Mouse (Mus musculus) small intestine, adult 2 months (tissue): ENCODE measurements around the gene Flvcr1. TPM values are rescaled to one million over a fixed set of nuclear protein-coding genes. Genes with fewer than 3 reads are reported as not detected.

Experiments used
- H3K27ac ChIP-seq: fragments of 200-500 bp; 2 replicates; pipeline ENCODE4 v1.5.1; 2012; ENCODE audit warnings: low read depth, low read length, control low read depth, inconsistent platforms; ENCODE audit not compliant: insufficient read depth
- H3K27me3 ChIP-seq: fragments of 200-500 bp; 2 replicates; pipeline ENCODE4 v1.6.1; 2012; ENCODE audit warnings: mild to moderate bottlenecking, moderate library complexity, low read length, inconsistent platforms; ENCODE audit not compliant: control insufficient read depth, insufficient read depth
- H3K36me3 ChIP-seq: fragments of 200-500 bp; 2 replicates; pipeline ENCODE4 v1.6.1; 2012; ENCODE audit warnings: mild to moderate bottlenecking, low read length, control low read depth, inconsistent platforms; ENCODE audit not compliant: control insufficient read depth, insufficient read depth
- H3K4me1 ChIP-seq: fragments of 200-500 bp; 2 replicates; pipeline ENCODE4 v1.6.1; 2012; ENCODE audit warnings: low read length, inconsistent platforms, mixed read lengths; ENCODE audit not compliant: control insufficient read depth, insufficient read depth, insufficient read length
- H3K4me3 ChIP-seq: fragments of 200-500 bp; 2 replicates; pipeline ENCODE4 v1.5.1; 2012; ENCODE audit warnings: low read depth, mild to moderate bottlenecking, control low read depth, inconsistent platforms, low read length, moderate library complexity
- CTCF ChIP-seq: fragments of 200-500 bp; IDR thresholded peaks from 2 replicates; pipeline ENCODE4 v1.5.1; 2012; ENCODE audit warnings: low read depth, mild to moderate bottlenecking, control low read depth, inconsistent platforms, low read length, moderate library complexity, mixed read lengths; ENCODE audit not compliant: insufficient replicate concordance, insufficient read length; ENCODE audit errors: extremely low read depth
- POLR2A ChIP-seq: fragments of 200-500 bp; IDR thresholded peaks from 2 replicates; pipeline ENCODE4 v1.6.1; 2012; ENCODE audit warnings: low read depth, mild to moderate bottlenecking, control low read depth, inconsistent platforms, low read length, moderate library complexity
- WGBS: fragments of 180-500 bp; shearing (Covaris S2); methylation state at CpG from one replicate; pipeline ENCODE4 v1.1.7; 2018; 5-methylcytosine and 5-hydroxymethylcytosine counted together
- polyA plus RNA-seq: library from polyadenylated mRNA; depleted of rRNA; stranded (reverse); fragments of >200 nt; gene quantifications from 2 replicates; pipeline ENCODE4 v1.2.3, GENCODE M21; 2012

Gene Flvcr1
- polyA plus RNA-seq, 1 experiment = 86.3 TPM

DNA sequence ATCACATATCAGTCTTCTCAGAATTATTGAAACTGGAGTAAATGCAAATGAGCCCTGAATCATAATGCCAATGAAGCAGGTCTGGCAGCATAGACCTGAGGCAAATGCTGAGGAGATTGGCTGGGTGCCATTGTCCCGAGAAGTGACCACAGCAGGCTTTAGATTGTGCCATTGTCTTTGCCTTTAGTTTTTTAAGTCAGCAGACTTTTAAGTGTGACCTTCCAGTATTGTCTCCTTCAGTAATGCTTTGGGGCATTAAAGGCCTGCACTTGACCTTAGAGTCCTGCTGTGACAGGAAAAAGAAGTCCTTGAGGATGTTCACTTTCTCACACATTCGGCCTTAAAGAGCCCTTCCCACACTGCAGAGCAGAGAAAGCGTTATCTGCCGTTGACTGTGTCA, 44.3 kb upstream of the Flvcr1 start:
- peak overlapping the region; percentile 83 for H3K27ac ChIP-seq
- TF ChIP-seq POLR2A (no peak), CTCF (no peak)
- H3K27me3 ChIP-seq = no peaks in the 10 kb centered on the region
- peaks cover 15% of the 10 kb centered on the region for H3K4me1 ChIP-seq
- H3K36me3 ChIP-seq = peaks cover 2% of the 10 kb centered on the region; the same call in 1 of the 2 replicates
- no peak overlapping the region for H3K4me3 ChIP-seq
- 79% methylated on average over 4 of the region's 4 CpGs for WGBS

DNA sequence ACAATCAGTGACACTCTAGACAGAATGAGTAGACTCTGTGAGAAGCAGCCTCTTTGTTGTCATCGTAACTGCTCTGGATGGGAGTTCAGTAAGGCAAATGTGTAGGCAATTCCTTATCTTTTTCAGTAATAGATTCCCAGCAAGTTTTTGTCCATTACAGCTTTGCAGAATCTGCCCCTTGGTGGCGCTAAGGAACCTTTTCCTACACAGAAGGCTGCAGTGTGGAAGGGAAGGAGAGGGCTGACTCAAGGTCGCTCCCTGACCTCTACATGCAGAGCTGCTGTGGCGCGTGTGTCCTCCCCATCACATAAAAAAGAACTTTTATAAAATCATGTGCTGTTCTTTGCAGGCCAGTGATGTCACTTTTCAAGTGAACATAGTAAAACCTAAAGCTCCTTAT, 42.4 kb upstream of the Flvcr1 start:
- H3K27me3 ChIP-seq = no peaks in the 10 kb centered on the region
- H3K27ac ChIP-seq = no peak overlapping the region
- TF ChIP-seq POLR2A = no peak
- TF ChIP-seq CTCF = peak; percentile 32; the same call in 1 of the 2 replicates
- 82% methylated on average over 5 of the region's 5 CpGs for WGBS
- peaks cover 2% of the 10 kb centered on the region; the same call in 1 of the 2 replicates for H3K36me3 ChIP-seq
- peaks cover 13% of the 10 kb centered on the region for H3K4me1 ChIP-seq
- H3K4me3 ChIP-seq = no peak overlapping the region

DNA sequence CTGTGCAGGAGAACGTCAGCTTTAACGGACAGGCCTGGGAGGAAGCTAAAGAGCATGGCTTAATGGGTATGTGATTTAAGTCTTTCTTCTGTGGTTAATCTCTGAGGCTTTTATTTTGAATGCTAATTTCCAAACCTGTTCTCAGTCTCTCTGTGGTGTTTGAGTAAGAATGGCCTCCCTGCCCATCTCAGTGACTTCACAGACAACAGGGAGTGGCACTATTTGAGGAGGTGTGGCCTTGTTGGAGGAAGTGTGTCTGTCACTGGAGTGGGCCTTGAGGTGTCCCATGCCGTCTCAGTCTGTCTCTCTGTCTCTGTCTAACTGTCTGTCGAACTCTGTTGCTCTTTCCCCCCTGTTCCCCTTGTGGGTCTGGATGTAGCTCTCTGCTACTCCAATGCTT, 39.2 kb upstream of the Flvcr1 start:
- 74% methylated on average over 4 of the region's 4 CpGs for WGBS
- TF ChIP-seq CTCF (no peak), POLR2A (no peak)
- Histone ChIP-seq H3K4me3 (no peak overlapping the region), H3K36me3 (peaks cover 2% of the 10 kb centered on the region; the same call in 1 of the 2 replicates), H3K4me1 (no peaks in the 10 kb centered on the region), H3K27me3 (no peaks in the 10 kb centered on the region), H3K27ac (no peak overlapping the region)

DNA sequence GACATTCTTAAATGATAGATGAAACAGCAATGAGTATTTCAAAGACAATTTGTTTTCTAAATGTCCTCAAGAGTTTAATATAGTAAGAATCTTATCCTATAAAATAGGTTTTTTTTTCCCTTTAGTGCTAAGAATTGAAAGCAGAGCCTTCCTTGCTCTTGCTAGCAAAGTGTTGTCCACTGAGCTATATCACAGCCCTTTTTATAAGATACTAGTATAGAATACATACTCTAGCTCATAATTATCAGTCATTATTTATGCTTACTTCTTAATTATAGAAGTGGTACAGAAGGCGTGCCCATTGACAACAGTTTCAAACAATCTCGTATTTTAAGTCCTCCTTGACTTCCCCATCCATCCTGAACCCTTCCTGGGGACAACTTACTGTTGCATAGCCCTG, 38.6 kb upstream of the Flvcr1 start:
- Histone ChIP-seq H3K4me1 (no peaks in the 10 kb centered on the region), H3K27me3 (no peaks in the 10 kb centered on the region), H3K27ac (no peak overlapping the region), H3K4me3 (no peak overlapping the region), H3K36me3 (peaks cover 2% of the 10 kb centered on the region; the same call in 1 of the 2 replicates)
- WGBS = 92% methylated on average over 2 of the region's 2 CpGs
- TF ChIP-seq CTCF = no peak
- no peak for TF ChIP-seq POLR2A

DNA sequence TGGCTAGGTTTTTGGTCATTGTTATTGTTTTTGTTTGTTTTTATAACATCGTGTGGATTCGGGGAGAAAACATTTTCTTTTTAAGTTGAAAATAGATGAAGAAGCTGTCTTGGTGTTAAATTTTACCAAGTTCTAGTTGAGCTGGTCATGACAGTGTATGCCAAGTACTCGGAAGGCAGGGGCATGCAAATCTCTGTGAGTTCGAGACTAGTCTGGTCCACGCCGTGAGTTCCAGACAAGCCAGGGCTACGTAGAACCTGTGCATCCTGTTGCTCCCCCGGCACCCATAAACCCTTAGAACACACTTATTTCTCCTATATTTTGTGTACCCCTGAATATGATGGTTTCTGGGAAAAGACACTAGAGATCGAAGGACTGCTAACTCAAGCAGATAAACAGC, 37.7 kb upstream of the Flvcr1 start:
- H3K4me1 ChIP-seq = no peaks in the 10 kb centered on the region
- TF ChIP-seq CTCF (no peak), POLR2A (no peak)
- no peak overlapping the region for H3K27ac ChIP-seq
- H3K27me3 ChIP-seq = no peaks in the 10 kb centered on the region
- no peaks in the 10 kb centered on the region; the same call in 1 of the 2 replicates for H3K36me3 ChIP-seq
- H3K4me3 ChIP-seq = no peak overlapping the region
- WGBS = 52% methylated on average over 9 of the region's 9 CpGs

DNA sequence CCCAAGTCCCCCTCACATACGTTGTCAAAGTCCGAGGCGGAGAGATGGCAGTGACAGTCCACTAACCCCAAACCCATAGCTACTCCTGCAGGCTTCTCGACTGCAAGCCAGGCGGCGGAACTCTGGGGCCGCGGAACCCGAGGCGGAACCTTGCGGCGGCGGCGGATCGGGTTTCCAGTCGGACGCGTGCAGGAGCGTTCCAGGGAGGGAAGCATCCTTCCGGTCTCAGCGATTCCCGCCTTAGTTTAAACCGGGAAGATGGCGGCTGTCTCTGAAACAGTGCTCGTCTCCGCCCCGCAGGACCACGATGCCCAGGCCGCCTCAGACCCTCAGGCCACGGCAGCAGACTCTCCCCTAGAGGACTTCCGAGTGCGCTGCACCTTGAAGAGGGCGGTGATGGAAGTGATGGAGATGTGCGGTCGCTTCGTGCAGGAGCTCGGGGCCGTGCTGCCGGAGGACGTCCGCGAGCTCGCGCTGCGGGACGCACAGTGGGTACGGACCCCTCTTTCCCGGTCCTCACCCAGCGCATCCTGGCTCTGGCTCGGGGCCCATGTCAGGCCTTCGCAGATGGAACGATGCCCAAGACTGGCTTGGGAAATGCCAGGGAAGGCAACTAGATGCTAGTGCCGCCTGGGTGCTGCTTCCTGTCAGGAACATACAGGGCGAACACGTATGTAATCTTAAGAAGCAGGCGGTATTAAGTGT, 37.0 kb upstream of the Flvcr1 start, which contains the start of the genes Tatdn3 and Nsl1:
Tatdn3 (minus strand) TSS at position 152 of the 705 bp plus-strand sequence.
Nsl1 (plus strand) TSS at position 232 of the 705 bp plus-strand sequence.
- Histone ChIP-seq H3K36me3 (no peaks in the 10 kb centered on the region), H3K27ac (peak within 1 kb of the TSS; percentile 24; the same call in 1 of the 2 replicates), H3K4me3 (peak within 1 kb of the TSS; percentile 86), H3K4me1 (no peaks in the 10 kb centered on the region), H3K27me3 (no peaks in the 10 kb centered on the region)
- no peak; the same call in 1 of the 2 replicates for TF ChIP-seq CTCF
- TF ChIP-seq POLR2A = 0 out of 2 replicates have a peak, but pooled peaks have one; percentile 64
- WGBS = under 1% methylated on average over 56 of the region's 56 CpGs

DNA sequence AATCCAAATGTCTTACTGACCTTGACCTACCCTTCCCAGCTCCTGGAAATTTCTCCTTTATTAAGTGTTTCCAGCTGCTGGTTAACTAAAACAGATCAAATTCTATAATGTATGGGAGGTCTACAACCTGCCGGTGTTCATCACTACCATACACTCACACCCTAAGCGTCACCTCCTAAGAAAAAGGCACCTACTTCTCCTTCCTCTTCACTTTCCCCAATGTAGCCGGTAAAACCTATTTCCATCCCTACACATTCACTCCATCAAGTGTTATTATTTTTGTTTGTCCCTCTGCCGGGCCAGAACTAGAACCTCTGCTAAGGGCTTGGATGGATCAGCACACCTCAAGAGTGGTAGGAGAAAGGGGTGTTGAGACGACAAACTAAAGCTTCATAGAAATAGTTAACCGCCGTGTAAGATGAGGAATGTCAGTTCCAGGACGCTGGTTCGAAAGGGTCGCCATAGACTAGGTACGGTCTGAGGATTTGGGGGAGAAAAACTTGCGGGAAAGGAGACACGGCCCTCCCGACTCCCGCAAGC, 36.4 kb upstream of the Flvcr1 start:
- WGBS = 3% methylated on average over 15 of the region's 15 CpGs
- TF ChIP-seq POLR2A = no peak
- no peak for TF ChIP-seq CTCF
- Histone ChIP-seq H3K4me3 (peak overlapping the region; percentile 86), H3K36me3 (no peaks in the 10 kb centered on the region), H3K27ac (peak overlapping the region; percentile 24; the same call in 1 of the 2 replicates), H3K27me3 (no peaks in the 10 kb centered on the region), H3K4me1 (no peaks in the 10 kb centered on the region)

DNA sequence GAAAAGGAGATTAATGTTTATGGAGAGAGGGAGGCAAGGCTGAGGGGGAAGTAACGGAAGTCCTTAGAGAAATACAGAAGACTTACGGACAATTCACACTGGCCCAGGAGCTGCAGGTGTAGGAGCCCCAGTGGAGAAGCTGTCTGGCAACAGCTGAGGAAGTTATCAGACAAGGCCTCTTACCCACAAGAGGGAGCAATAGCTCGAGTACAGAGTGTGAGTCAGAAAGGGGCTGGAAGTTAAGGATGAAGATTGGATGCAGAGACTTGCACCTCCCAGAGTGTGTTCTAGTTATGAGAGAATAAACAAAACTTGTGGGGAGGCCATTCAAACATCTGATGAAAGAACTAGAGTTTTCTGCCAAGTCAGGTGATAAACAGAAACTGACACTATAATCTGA, 31.5 kb upstream of the Flvcr1 start:
- Histone ChIP-seq H3K4me1 (no peaks in the 10 kb centered on the region), H3K36me3 (no peaks in the 10 kb centered on the region; the same call in 1 of the 2 replicates), H3K4me3 (no peak overlapping the region), H3K27ac (no peak overlapping the region), H3K27me3 (no peaks in the 10 kb centered on the region)
- TF ChIP-seq CTCF (no peak), POLR2A (no peak)
- WGBS = 77% methylated on average over 3 of the region's 3 CpGs
